Mouse (Mus musculus): ENCODE results near the gene Gm28490. TPM values are rescaled to one million over a fixed set of nuclear protein-coding genes. Genes with fewer than 3 reads are reported as not detected.
"Not testable (repeated sequence)": the region's sequence is repeated elsewhere in the genome, so short reads cannot be mapped to it uniquely, and the experiment has no call there.

The Gm28490 gene
- total RNA-seq (2012; rRNA removed) = not detected in 2 replicates

GRCm38 (mm10) chrY:31634656-31635055 is at the start of gene Gm28490:
Gene Gm28490 (minus strand): TSS chrY:31634756.
- H3K36me3 ChIP-seq (ENCODE audit: control insufficient read depth, insufficient read depth, low read length, poor library complexity, severe bottlenecking); H3K9me3 ChIP-seq (ENCODE audit: control insufficient read depth, insufficient read depth, low read depth, low read length); H3K4me1 ChIP-seq (ENCODE audit: control insufficient read depth in 2 of 2, insufficient read depth in 2 of 2, low read length in 2 of 2, poor library complexity in 1 of 2); H3K9ac ChIP-seq (ENCODE audit: insufficient read depth, low read depth, low read length, poor library complexity, severe bottlenecking); H3K27ac ChIP-seq (ENCODE audit: insufficient read depth, low read depth, low read length, poor library complexity, severe bottlenecking); H3K4me3 ChIP-seq (ENCODE audit: insufficient read depth in 1 of 2, low read depth in 1 of 2, low read length in 2 of 2, poor library complexity in 1 of 2, severe bottlenecking in 1 of 2); in situ Hi-C loops (cut with MboI; ENCODE audit: low sequenced_read_pairs in 2 of 2, unreplicated experiment in 2 of 2); DNase-seq (ENCODE audit: low read depth, low spot score): not testable (repeated sequence)

Data from ES-E14 (cell line).